Mouse (Mus musculus) neural tube, embryonic 15.5 days (tissue): ENCODE measurements around the gene Ahdc1. TPM values are rescaled to one million over a fixed set of nuclear protein-coding genes. Genes with fewer than 3 reads are reported as not detected.

Experiments
- ATAC-seq: fragments of 200-750 bp; cut with Nextera tagmentation; 2 replicates; pipeline ENCODE4 v1.8.0; 2017; ENCODE audit warnings: mild to moderate bottlenecking, moderate TSS enrichment, moderate library complexity; ENCODE audit not compliant: low FRiP score
- H3K27ac ChIP-seq: fragments of 300-500 bp; sonication (generic); replicated peaks from 2 replicates; pipeline ENCODE4 v1.5.1; 2015; ENCODE audit warnings: mild to moderate bottlenecking, inconsistent platforms
- H3K27me3 ChIP-seq: fragments of 300-500 bp; sonication (generic); replicated peaks from 2 replicates; pipeline ENCODE4 v1.6.1; 2015; ENCODE audit warnings: inconsistent platforms
- H3K36me3 ChIP-seq: fragments of 300-500 bp; sonication (generic); 2 replicates; pipeline ENCODE4 v1.6.1; 2015; ENCODE audit warnings: inconsistent platforms
- H3K4me1 ChIP-seq: fragments of 300-500 bp; sonication (generic); 2 replicates; pipeline ENCODE4 v1.6.1; 2015; ENCODE audit warnings: inconsistent platforms
- H3K4me2 ChIP-seq: fragments of 300-500 bp; sonication (generic); 2 replicates; pipeline ENCODE4 v1.6.1; 2015; ENCODE audit warnings: inconsistent platforms, mild to moderate bottlenecking, moderate library complexity
- H3K4me3 ChIP-seq: fragments of 300-500 bp; sonication (generic); replicated peaks from 2 replicates; pipeline ENCODE4 v1.5.1; 2015; ENCODE audit warnings: mild to moderate bottlenecking, inconsistent platforms
- H3K9ac ChIP-seq: fragments of 300-500 bp; sonication (generic); replicated peaks from 2 replicates; pipeline ENCODE4 v1.6.1; 2015; ENCODE audit warnings: mild to moderate bottlenecking, inconsistent platforms
- H3K9me3 ChIP-seq: fragments of 300-500 bp; sonication (generic); replicated peaks from 2 replicates; pipeline ENCODE4 v1.6.1; 2016; ENCODE audit warnings: inconsistent platforms
- WGBS: fragments of 180-500 bp; shearing (Covaris S2); methylation state at CpG from one replicate; pipeline ENCODE4 v1.1.7; 2015; ENCODE audit warnings: mixed read lengths; 5-methylcytosine and 5-hydroxymethylcytosine counted together
- polyA plus RNA-seq: library from polyadenylated mRNA; unstranded; fragments of >200 nt; fragmentation: Nextera tagmentation; extraction: Ambion mirVana; gene quantifications from 2 replicates; pipeline ENCODE4 v1.2.1, GENCODE M21; 2015

Gene Ahdc1
- polyA plus RNA-seq, 1 experiment from 2014 or later: 11.0 TPM

DNA sequence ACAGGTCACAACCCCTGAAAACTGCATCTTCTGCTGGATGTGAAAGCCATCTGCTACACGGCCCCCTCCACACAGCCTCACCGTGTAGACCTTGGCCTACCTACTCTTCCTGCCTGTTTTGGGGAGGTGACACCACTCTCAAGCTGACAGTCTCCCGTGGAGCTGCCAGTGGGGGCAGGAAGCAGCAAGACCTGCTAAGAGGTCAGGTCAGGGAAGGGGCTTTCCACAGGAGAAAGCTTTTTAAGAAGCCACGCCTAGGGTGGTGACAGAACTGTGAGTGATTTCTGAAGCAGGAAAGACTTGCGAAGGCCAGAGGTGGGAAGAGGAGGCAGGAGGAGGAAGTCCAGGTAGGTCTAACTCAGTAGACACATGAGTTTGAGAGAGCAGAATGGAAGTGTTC, 67.9 kb downstream of the Ahdc1 start:
- no peaks in the 10 kb centered on the region for H3K9me3 ChIP-seq
- no peak overlapping the region for H3K9ac ChIP-seq
- no peak overlapping the region for H3K4me3 ChIP-seq
- no peak overlapping the region for H3K4me2 ChIP-seq
- H3K27ac ChIP-seq: no peak overlapping the region
- peaks cover 18% of the 10 kb centered on the region for H3K36me3 ChIP-seq
- ATAC-seq: no peak
- no peaks in the 10 kb centered on the region for H3K27me3 ChIP-seq
- H3K4me1 ChIP-seq: peaks cover 39% of the 10 kb centered on the region
- WGBS: 71% methylated on average over 5 of the region's 5 CpGs

DNA sequence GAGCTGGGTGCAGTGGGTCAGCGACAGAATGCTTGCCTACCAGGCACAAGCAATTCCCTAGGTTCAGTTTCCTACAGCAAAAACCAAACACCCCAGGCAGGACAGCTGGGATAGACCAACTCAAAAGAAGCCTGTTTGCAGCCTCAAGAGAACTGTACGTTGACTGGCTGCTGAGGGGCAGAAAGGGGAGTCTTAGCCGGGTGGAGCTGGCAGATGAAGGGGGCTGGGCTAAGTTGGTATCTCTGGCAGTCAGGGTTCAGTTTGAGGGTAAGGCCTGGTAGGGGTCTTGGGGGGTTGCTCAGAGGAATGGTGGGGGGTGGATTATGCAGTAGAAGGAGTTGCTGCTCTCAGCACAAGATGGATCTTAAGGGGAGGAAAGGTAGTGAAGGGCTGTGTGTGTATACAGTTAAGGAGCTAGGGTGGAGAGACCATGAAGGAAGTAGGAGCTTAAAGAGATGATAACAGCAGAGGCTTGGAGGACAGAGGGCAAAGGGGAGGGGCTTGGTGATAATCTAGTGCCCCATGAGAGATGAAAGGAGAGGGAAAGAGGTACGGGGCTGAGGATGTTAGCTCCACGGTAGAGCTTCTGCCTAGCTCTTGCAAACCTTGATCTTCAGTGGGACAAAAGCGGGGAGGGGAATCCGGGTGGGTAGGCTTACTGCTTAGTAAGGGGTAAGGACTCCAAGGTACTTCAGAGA, 68.5 kb downstream of the Ahdc1 start:
- H3K4me2 ChIP-seq: no peak overlapping the region
- no peak overlapping the region for H3K4me3 ChIP-seq
- ATAC-seq: no peak
- H3K4me1 ChIP-seq: peaks cover 39% of the 10 kb centered on the region
- H3K27ac ChIP-seq: no peak overlapping the region
- H3K9ac ChIP-seq: no peak overlapping the region
- 42% methylated on average over 7 of the region's 7 CpGs for WGBS
- peaks cover 18% of the 10 kb centered on the region for H3K36me3 ChIP-seq
- H3K27me3 ChIP-seq: no peaks in the 10 kb centered on the region
- H3K9me3 ChIP-seq: no peaks in the 10 kb centered on the region

DNA sequence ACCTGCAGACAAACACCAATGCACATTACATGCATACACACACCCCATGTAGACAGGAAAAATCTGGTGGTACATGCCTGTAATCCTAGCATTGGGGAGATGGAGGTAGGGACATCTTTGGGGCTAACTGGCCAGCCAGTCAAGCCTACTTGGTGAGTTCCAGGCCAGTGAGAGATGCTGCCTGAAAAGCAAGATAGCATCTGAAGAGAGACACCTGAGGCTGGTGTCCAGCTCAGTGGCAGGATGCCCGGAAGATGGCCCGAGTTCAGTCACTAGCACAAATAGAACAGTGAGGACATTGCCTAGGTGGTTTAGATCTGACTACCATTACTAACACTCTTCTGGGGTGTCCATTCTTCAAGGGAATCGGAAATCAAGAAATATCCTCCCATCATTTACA, 69.8 kb downstream of the Ahdc1 start:
- ATAC-seq: no peak
- Histone ChIP-seq H3K27me3 (no peaks in the 10 kb centered on the region), H3K36me3 (peaks cover 18% of the 10 kb centered on the region), H3K9ac (no peak overlapping the region), H3K4me2 (no peak overlapping the region), H3K4me3 (no peak overlapping the region), H3K27ac (0 out of 2 replicates have a peak overlapping the region, but pooled peaks have one; percentile 18), H3K4me1 (peaks cover 39% of the 10 kb centered on the region), H3K9me3 (no peaks in the 10 kb centered on the region)
- WGBS: 95% methylated on average over 3 of the region's 3 CpGs

DNA sequence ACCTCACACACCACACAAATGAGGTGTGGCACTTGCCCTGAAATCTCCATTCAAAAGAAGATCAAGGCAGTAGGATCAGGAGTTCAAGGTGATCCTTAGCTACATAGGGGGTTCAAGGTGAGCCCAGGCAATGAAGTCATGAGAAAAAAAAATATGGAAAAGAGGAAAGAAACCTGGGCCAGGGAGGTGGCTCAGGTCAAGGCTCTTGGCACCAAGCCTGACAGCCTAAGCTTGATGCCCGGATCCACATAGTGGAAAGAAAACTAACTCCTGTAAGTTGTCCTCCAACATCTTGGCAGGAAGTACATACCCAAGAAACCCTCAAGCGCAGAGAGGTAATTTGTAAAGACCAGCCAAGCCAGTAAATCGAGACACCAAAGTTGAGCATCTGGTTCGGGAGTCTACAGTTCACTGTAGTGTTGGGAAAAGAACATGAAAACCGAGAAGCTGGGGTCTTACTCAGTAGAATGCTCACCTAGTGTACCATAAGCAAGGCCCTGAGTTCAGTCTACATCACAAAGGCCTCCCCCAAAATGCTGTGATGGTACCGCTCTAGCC, 71.2 kb downstream of the Ahdc1 start:
- no peak overlapping the region for H3K4me2 ChIP-seq
- peaks cover 18% of the 10 kb centered on the region for H3K36me3 ChIP-seq
- WGBS: 93% methylated on average over 6 of the region's 6 CpGs
- H3K9ac ChIP-seq: no peak overlapping the region
- H3K4me3 ChIP-seq: no peak overlapping the region
- ATAC-seq: no peak
- no peaks in the 10 kb centered on the region for H3K9me3 ChIP-seq
- peaks cover 41% of the 10 kb centered on the region for H3K4me1 ChIP-seq
- H3K27me3 ChIP-seq: no peaks in the 10 kb centered on the region
- H3K27ac ChIP-seq: no peak overlapping the region

DNA sequence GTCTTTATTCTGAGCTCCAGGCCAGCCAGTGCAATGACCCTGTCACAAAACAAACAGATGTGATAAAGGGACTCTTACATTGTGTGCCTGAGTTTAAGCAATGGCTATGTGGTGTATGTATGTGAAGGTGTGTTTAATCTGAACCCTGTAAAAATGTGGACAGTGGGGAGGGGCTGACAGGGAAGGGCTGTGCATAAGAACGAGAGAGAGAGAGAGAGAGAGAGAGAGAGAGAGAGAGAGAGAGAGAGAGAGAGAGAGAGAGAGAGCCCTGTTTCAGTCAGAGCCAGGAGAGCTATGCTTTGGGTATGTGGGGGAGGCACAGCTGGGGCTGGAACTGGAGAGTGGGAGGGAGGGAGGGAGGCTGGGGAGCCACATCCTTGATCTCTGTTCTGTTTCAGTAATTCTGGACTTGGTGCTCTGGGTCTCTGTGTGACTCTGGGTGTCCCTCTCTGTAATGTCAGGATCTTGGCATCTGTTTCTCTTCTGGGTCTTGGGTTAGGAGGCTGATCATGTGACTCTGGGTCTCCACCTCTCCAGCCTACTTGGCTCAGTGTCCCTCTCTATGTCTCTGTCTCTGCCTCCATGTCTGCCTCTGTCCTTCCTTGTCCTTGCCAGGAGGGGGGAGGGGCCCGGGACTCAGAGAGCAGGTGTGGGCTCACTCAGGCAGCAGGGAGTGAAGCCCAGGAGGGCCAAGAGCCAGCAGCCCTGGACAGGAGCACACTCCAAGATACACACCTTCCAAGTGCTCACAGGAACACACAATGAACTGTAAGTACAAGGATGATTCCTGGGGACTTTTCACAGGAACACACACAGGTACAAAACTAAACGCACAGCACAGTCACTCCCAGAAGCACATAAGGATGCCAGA, 73.2 kb downstream of the Ahdc1 start:
- WGBS: 11% methylated on average over 3 of the region's 3 CpGs
- Histone ChIP-seq H3K9me3 (no peaks in the 10 kb centered on the region), H3K27me3 (no peaks in the 10 kb centered on the region), H3K9ac (peak overlapping the region; percentile 51), H3K36me3 (peaks cover 4% of the 10 kb centered on the region), H3K4me1 (peaks cover 46% of the 10 kb centered on the region), H3K4me3 (peak overlapping the region; percentile 44), H3K27ac (peak overlapping the region; percentile 80), H3K4me2 (peak overlapping the region; percentile 90)
- ATAC-seq: peak; percentile 40; the same call in 1 of the 2 replicates

DNA sequence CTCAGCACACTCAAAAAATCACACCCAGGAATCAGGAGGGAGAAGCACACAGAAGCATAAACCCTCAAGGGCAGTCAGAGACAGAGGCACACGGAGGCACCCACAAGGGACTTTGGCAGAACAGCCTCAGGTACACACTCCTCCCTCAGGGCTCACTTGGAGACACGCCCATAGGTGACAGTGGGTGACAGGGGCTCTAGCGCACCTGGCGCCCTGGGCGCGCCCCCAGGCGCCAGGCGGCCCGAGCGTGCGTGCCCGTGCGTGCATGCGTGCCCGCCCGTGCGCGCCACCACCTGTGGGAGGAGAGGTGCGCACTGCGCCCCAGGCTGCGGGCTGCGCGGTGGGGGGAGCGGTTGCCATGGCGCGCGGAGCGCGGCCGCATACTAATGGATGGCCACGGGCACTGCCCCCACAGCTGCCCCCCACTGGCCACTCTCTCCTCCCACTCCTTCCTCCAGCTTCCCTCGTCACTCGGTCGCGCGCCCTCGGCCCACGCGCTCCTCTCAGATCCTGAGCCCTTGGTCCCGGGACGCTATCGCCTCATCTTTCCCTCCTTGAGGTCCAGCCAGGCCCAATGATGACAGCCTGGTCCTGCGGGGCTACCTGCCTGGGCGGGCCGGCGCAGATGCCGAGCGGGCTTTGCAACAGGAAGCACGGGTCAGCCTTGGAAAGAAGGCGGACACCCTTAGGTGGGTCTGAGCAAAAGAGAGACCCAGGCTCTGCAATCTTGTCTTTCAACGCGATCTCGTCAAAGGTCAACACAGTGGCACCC, 74.1 kb downstream of the Ahdc1 start:
- H3K9ac ChIP-seq: peak overlapping the region; percentile 51
- no peaks in the 10 kb centered on the region for H3K27me3 ChIP-seq
- peak overlapping the region; percentile 90 for H3K4me2 ChIP-seq
- no peaks in the 10 kb centered on the region for H3K9me3 ChIP-seq
- peak overlapping the region; percentile 80 for H3K27ac ChIP-seq
- peaks cover 53% of the 10 kb centered on the region for H3K4me1 ChIP-seq
- peak overlapping the region; percentile 44 for H3K4me3 ChIP-seq
- H3K36me3 ChIP-seq: peaks cover 2% of the 10 kb centered on the region; the same call in 1 of the 2 replicates
- 1% methylated on average over 41 of the region's 53 CpGs for WGBS
- ATAC-seq: peak; percentile 77

DNA sequence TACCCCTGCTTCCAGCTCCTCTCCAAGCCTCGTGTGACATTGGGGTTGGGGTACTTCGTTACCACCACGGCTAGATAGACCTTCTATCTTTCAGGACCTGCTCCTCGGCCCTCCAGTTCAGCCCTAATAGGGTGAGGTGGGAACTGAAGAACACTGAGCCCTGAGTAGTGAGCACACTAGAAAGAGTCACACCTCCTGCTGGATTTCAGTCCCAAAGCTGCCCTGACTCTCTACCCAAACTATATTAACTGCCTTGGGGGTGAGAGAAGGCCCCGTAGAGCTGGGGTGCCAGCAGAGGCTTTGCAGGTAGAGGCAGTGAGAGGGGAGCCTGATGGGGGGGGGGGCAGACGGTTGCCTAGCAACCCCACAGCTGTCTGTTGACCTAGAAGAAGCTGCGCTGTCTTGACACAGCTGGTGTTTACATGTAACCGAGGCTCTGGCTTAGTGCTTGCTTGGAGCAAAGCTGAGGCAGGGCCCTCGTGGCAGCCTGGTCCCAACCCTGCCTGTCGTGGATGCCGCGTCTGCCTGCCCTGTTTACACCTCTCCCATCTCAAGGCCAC, 74.8 kb downstream of the Ahdc1 start:
- Histone ChIP-seq H3K36me3 (peaks cover 2% of the 10 kb centered on the region; the same call in 1 of the 2 replicates), H3K9ac (peak overlapping the region; percentile 51; the same call in 1 of the 2 replicates), H3K4me3 (peak overlapping the region; percentile 44), H3K9me3 (no peaks in the 10 kb centered on the region), H3K4me2 (peak overlapping the region; percentile 90), H3K27me3 (no peaks in the 10 kb centered on the region), H3K4me1 (peaks cover 59% of the 10 kb centered on the region), H3K27ac (peak overlapping the region; percentile 80)
- peak; percentile 15; the same call in 1 of the 2 replicates for ATAC-seq
- WGBS: 9% methylated on average over 12 of the region's 12 CpGs

DNA sequence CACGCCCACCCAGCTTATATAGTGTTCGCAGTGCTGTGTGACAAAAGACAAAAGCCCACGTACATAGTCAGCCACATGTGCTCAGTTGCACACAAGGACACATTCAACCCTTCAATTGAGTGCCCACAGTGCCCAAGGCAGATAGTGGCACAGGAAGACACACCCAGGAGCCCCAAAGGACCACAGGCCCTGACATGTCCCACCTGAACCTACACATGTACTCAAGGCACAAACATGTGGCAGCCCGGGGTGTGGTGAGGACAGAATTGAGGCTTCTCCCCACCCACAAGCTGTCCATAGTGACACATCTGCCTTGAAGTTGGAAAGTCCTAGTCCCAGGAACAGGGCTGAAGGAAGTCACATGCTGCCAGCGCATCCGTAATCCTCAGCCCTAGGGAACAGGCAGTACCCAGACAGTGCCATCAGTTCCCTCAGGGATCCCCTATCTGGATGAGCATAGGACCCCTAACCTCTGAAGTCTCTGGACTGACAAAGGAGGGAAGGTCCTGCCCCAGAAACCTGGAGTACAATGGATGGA, 76.2 kb downstream of the Ahdc1 start:
- Histone ChIP-seq H3K27ac (peak overlapping the region; percentile 1), H3K4me1 (peaks cover 71% of the 10 kb centered on the region), H3K27me3 (no peaks in the 10 kb centered on the region), H3K4me2 (no peak overlapping the region), H3K9me3 (no peaks in the 10 kb centered on the region), H3K9ac (no peak overlapping the region), H3K4me3 (no peak overlapping the region), H3K36me3 (no peaks in the 10 kb centered on the region)
- WGBS: 94% methylated on average over 6 of the region's 6 CpGs
- no peak for ATAC-seq

DNA sequence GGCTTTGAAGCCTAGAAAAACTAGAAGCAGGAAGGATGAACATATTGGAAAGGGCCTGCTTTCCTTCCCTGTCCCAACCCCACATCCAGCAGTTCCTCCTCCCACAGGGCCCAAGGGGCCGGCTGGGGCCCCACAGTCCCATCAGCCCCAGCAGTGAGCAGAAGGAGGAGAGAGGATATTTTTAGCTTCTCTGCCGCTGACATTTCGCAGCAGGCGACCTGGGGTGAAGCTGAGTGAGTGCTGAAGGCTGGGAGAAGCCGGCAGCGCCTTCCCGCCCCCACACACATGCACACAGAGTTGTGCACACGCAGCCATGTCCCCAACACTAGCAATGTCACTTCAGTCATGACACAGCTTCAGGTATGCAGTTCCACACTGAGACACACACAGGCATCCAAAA, 76.8 kb downstream of the Ahdc1 start:
- 48% methylated on average over 8 of the region's 8 CpGs for WGBS
- peaks cover 77% of the 10 kb centered on the region for H3K4me1 ChIP-seq
- H3K4me3 ChIP-seq: no peak overlapping the region
- ATAC-seq: no peak
- no peak overlapping the region; the same call in 1 of the 2 replicates for H3K4me2 ChIP-seq
- H3K27ac ChIP-seq: peak overlapping the region; percentile 1; the same call in 1 of the 2 replicates
- no peak overlapping the region for H3K9ac ChIP-seq
- H3K27me3 ChIP-seq: no peaks in the 10 kb centered on the region
- no peaks in the 10 kb centered on the region for H3K36me3 ChIP-seq
- no peaks in the 10 kb centered on the region for H3K9me3 ChIP-seq

DNA sequence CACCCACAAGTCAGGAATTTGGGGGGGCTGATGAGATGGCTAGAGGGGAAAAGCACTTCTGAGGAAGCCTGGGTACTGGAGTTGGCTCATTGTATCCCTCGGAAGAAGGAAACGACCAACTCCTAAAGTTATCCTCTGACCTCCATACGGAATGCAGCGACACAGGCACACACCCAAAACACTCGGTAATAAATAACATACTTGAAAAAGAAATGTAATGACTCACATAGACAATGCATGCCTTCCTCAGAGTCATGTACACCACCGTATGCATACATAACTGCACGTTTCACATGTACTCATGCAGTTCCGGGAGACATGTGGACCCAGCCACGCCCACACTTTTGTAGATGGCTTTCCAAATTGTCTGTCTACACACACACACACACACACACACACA, 78.3 kb downstream of the Ahdc1 start:
- Histone ChIP-seq H3K9ac (no peak overlapping the region), H3K9me3 (no peaks in the 10 kb centered on the region), H3K27me3 (no peaks in the 10 kb centered on the region), H3K36me3 (no peaks in the 10 kb centered on the region), H3K4me3 (no peak overlapping the region), H3K27ac (no peak overlapping the region), H3K4me1 (peaks cover 81% of the 10 kb centered on the region), H3K4me2 (no peak overlapping the region)
- 89% methylated on average over 9 of the region's 9 CpGs for WGBS
- ATAC-seq: no peak

DNA sequence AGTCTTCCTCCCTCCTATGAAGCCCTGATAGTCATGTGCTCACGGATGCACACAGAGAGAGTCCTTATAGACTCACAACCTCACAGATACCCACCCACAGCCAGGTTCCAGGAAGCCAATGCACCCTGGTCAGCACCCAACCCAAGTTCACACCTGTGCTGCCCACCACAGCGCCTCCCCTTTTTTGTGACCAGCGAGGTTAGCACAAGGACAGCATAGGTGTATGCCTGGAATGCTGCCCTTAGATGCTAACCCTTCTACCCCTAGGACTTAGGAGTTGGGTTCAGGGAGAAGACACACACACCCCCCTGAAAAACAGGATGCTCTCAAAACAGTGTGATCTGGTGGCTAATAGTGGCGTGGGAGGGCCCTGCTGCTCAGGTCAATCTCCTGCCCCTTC, 78.7 kb downstream of the Ahdc1 start:
- no peak overlapping the region for H3K4me2 ChIP-seq
- no peak for ATAC-seq
- no peaks in the 10 kb centered on the region for H3K9me3 ChIP-seq
- peak overlapping the region; percentile 85 for H3K27ac ChIP-seq
- peaks cover 81% of the 10 kb centered on the region for H3K4me1 ChIP-seq
- no peak overlapping the region for H3K4me3 ChIP-seq
- no peaks in the 10 kb centered on the region for H3K36me3 ChIP-seq
- no peaks in the 10 kb centered on the region for H3K27me3 ChIP-seq
- H3K9ac ChIP-seq: no peak overlapping the region; the same call in 1 of the 2 replicates
- WGBS: 83% methylated on average over 4 of the region's 4 CpGs
